Mouse (Mus musculus): ENCODE measurements around the gene Gemin5.
A peak's percentile ranks its signal among the peaks of the same experiment; 100 is the strongest.

DNA sequence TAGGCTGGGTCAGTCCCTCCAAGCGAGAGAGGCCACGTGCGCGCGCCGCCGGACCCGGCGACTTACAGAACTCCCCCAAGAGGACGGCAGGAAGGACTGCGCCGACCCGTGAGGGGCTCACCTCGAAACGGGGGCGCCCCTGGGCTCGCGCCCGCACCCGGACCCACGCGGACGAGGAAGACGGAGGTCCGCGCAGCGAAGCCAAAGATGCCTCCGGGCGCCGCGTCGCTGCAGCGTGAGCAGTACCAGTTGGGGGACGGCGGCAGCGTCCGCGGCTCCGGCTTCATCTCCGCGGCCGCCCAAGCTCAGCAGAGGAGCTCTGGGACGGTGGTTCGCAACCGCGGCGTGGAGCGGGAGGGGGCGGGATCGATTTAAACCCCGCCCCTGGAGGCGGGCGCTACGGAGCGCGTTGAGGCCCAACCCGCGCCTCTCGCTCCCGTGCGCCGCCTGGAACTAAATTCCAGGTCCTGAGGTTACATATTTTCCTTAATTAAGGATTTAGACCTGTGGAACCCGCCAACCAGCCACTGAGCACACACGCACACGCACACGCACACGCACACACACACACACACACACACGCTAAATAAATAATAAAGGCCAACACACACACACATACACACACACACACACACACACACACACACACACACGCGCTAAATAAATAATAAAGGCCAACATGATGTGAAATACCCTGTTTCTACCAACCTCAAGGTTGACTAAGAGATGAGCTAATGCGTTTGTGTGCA, at the start of gene Gemin5:
- TF ChIP-seq POLR2A (IDR thresholded peaks at IDR 0.05; ENCODE audit: borderline replicate concordance, extremely low read depth, insufficient read depth, insufficient read length, poor library complexity, severe bottlenecking) (peak; percentile 32; the same call in 1 of the 2 replicates), CTCF (IDR thresholded peaks at IDR 0.05; ENCODE audit: borderline replicate concordance, extremely low read depth, insufficient read depth, insufficient read length) (no peak)

Data from brain, embryonic 14.5 days (tissue).